Mouse (Mus musculus): ENCODE data around the gene I830077J02Rik. TPM values are rescaled to one million over a fixed set of nuclear protein-coding genes. Genes with fewer than 3 reads are reported as not detected.

The I830077J02Rik gene
- polyA plus RNA-seq, 1 experiment from 2014 or later = not detected

DNA sequence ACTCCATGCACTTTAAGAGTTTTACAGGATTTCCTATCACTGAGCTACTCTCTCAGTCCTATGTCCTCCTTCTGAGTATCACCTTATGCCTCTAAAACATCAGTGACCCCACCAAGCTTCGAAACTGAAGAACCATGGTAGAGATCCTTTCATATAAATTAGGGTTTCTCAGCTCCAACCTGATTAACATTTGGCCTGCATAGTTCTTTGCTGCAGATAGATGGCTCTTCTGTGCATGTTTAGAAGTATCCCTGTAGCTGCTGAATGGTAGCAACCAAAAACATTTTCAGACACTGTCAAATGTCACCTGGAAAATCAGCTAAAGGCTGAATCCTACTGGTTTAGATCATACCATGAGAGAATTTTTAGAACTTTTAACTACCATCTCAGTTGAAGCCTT, 24.8 kb upstream of the I830077J02Rik start:
- H3K4me2 ChIP-seq (ENCODE audit: low read length) = no peak overlapping the region
- H3K4me3 ChIP-seq (replicated peaks; ENCODE audit: low read length) = no peak overlapping the region
- no peak overlapping the region for H3K27ac ChIP-seq (ENCODE audit: low read length)
- peaks cover 22% of the 10 kb centered on the region for H3K36me3 ChIP-seq (ENCODE audit: control insufficient read depth, insufficient read depth)
- 92% methylated on average over 1 of the region's 1 CpGs for WGBS
- H3K9me3 ChIP-seq (ENCODE audit: control insufficient read depth, low read length) = no peaks in the 10 kb centered on the region
- no peak overlapping the region for H3K9ac ChIP-seq (replicated peaks; ENCODE audit: low read depth, low read length)
- no peaks in the 10 kb centered on the region for H3K27me3 ChIP-seq (replicated peaks; ENCODE audit: control insufficient read depth, insufficient read depth, low read length)
- H3K4me1 ChIP-seq (replicated peaks; ENCODE audit: control insufficient read depth, insufficient read depth, low read length) = peaks cover 27% of the 10 kb centered on the region
- no peak for ATAC-seq

DNA sequence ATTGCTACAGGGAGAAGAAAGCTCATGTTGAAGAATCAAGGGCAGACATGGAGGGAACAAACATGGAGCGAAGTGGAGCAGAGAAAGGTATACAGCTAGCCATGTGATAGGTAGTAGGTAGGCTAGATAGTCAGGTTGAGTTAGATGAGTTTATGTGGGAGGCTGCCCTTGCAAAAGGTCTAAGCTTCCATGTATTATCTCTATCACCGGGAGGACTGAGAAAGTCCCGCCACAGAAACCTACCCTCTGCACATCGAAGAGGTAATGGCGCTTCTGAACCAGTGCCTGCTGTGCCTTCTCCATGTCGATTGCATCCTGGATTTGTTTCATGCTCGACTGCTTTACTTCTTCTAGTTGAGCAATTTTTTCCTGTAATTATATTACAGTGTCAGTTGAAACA, 18.9 kb upstream of the I830077J02Rik start:
- H3K4me3 ChIP-seq (replicated peaks; ENCODE audit: low read length) = no peak overlapping the region
- WGBS = 96% methylated on average over 7 of the region's 7 CpGs
- no peak overlapping the region for H3K27ac ChIP-seq (ENCODE audit: low read length)
- no peaks in the 10 kb centered on the region for H3K27me3 ChIP-seq (replicated peaks; ENCODE audit: control insufficient read depth, insufficient read depth, low read length)
- no peaks in the 10 kb centered on the region for H3K4me1 ChIP-seq (replicated peaks; ENCODE audit: control insufficient read depth, insufficient read depth, low read length)
- no peak overlapping the region for H3K9ac ChIP-seq (replicated peaks; ENCODE audit: low read depth, low read length)
- peaks cover 40% of the 10 kb centered on the region for H3K36me3 ChIP-seq (ENCODE audit: control insufficient read depth, insufficient read depth)
- no peak overlapping the region for H3K4me2 ChIP-seq (ENCODE audit: low read length)
- no peak for ATAC-seq
- H3K9me3 ChIP-seq (ENCODE audit: control insufficient read depth, low read length) = no peaks in the 10 kb centered on the region

DNA sequence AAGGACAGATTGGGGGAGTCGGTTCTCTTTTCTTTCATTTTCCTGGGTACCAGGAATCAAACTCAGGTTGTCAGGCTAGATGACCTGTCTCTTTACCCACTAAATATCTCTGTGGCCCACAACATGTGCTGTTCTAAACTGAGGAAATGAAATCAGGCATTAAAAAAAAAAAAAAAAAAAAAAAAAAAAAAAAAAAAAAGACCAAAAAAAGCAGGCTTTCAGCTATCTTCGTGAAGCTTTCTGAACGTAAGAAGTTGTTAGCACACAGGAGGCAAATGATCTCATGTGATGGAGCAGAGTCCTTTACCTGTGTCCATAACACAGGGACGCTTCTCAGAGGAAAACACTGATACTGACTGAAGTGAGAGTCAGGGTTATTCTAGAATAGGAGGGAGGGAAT, 3.6 kb upstream of the I830077J02Rik start:
- no peaks in the 10 kb centered on the region for H3K4me1 ChIP-seq (replicated peaks; ENCODE audit: control insufficient read depth, insufficient read depth, low read length)
- ATAC-seq = no peak
- H3K9ac ChIP-seq (replicated peaks; ENCODE audit: low read depth, low read length) = no peak overlapping the region
- 90% methylated on average over 4 of the region's 4 CpGs for WGBS
- H3K27me3 ChIP-seq (replicated peaks; ENCODE audit: control insufficient read depth, insufficient read depth, low read length) = no peaks in the 10 kb centered on the region
- H3K27ac ChIP-seq (ENCODE audit: low read length) = no peak overlapping the region
- peaks cover 4% of the 10 kb centered on the region for H3K36me3 ChIP-seq (ENCODE audit: control insufficient read depth, insufficient read depth)
- no peak overlapping the region for H3K4me2 ChIP-seq (ENCODE audit: low read length)
- no peaks in the 10 kb centered on the region for H3K9me3 ChIP-seq (ENCODE audit: control insufficient read depth, low read length)
- no peak overlapping the region for H3K4me3 ChIP-seq (replicated peaks; ENCODE audit: low read length)

DNA sequence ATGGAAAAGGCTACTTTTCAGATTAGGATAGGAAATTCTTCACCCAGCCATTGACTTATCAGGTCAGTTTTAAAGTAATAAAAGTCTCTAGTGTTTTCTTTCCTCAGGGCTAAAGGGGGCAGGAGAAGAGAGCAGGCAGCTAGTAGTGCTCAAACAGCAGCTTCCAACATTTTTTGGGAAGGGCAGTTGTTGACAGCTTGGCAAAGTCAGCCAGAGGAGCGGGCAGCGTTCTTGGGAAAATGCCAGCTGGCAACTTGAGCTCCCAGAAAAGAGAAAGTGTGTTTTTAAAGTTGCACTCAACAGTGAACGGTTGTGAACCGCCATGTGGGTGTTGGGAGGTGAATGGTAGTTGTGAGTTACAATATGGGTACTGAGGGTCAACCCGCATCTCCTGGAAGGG, 2.6 kb upstream of the I830077J02Rik start:
- H3K27ac ChIP-seq (ENCODE audit: low read length) = no peak overlapping the region
- H3K9ac ChIP-seq (replicated peaks; ENCODE audit: low read depth, low read length) = no peak overlapping the region
- WGBS = 51% methylated on average over 5 of the region's 5 CpGs
- no peak for ATAC-seq
- no peaks in the 10 kb centered on the region for H3K4me1 ChIP-seq (replicated peaks; ENCODE audit: control insufficient read depth, insufficient read depth, low read length)
- H3K4me2 ChIP-seq (ENCODE audit: low read length) = no peak overlapping the region
- H3K9me3 ChIP-seq (ENCODE audit: control insufficient read depth, low read length) = no peaks in the 10 kb centered on the region
- H3K36me3 ChIP-seq (ENCODE audit: control insufficient read depth, insufficient read depth) = no peaks in the 10 kb centered on the region
- no peak overlapping the region for H3K4me3 ChIP-seq (replicated peaks; ENCODE audit: low read length)
- no peaks in the 10 kb centered on the region for H3K27me3 ChIP-seq (replicated peaks; ENCODE audit: control insufficient read depth, insufficient read depth, low read length)

DNA sequence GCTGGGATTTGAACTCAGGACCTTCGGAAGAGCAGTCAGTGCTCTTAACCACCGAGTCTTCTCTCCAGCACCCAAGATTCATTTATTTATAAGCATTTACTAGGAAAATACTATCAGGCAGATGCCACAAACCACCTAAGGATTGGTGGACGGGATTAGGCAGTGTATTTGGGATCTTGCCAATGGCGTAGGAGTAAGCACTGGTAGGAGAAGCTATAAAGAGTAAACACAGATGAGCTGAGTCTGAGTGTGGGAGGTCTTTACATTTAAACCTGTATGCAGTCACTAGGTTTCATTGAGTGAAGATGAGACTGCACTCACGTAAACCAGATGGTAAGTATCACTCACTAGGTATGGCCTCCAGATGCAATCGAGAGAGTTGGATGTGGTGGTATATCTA, 1.5 kb upstream of the I830077J02Rik start:
- Histone ChIP-seq H3K4me2 (ENCODE audit: low read length) (no peak overlapping the region), H3K9me3 (ENCODE audit: control insufficient read depth, low read length) (no peaks in the 10 kb centered on the region), H3K36me3 (ENCODE audit: control insufficient read depth, insufficient read depth) (no peaks in the 10 kb centered on the region), H3K27me3 (replicated peaks; ENCODE audit: control insufficient read depth, insufficient read depth, low read length) (no peaks in the 10 kb centered on the region), H3K9ac (replicated peaks; ENCODE audit: low read depth, low read length) (no peak overlapping the region), H3K4me1 (replicated peaks; ENCODE audit: control insufficient read depth, insufficient read depth, low read length) (no peaks in the 10 kb centered on the region), H3K4me3 (replicated peaks; ENCODE audit: low read length) (no peak overlapping the region), H3K27ac (ENCODE audit: low read length) (no peak overlapping the region)
- WGBS = 96% methylated on average over 6 of the region's 6 CpGs
- ATAC-seq = no peak

DNA sequence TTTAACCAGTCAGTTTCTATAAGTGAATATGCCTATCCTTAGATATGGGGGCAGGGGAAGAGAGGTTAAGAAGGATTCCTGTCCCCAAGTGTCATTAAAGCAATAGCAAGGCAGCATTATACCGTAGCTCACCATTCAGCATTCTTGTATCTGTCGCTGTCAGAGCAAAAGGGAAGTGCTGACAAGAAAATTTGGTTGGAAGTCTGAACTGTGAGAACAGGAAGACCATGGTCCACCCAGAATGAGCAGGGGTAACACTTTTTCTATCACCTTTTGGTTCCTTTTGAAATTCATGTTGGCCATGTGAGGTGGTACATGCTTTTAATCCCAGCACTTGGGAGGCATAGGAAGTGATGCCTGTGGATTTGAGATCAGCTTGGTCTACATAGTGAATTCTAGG, 1.4 kb downstream of the I830077J02Rik start:
- H3K4me3 ChIP-seq (replicated peaks; ENCODE audit: low read length) = no peak overlapping the region
- H3K9me3 ChIP-seq (ENCODE audit: control insufficient read depth, low read length) = no peaks in the 10 kb centered on the region
- H3K9ac ChIP-seq (replicated peaks; ENCODE audit: low read depth, low read length) = no peak overlapping the region
- H3K36me3 ChIP-seq (ENCODE audit: control insufficient read depth, insufficient read depth) = no peaks in the 10 kb centered on the region
- H3K4me1 ChIP-seq (replicated peaks; ENCODE audit: control insufficient read depth, insufficient read depth, low read length) = no peaks in the 10 kb centered on the region
- ATAC-seq = no peak
- no peak overlapping the region for H3K27ac ChIP-seq (ENCODE audit: low read length)
- H3K27me3 ChIP-seq (replicated peaks; ENCODE audit: control insufficient read depth, insufficient read depth, low read length) = no peaks in the 10 kb centered on the region
- no peak overlapping the region for H3K4me2 ChIP-seq (ENCODE audit: low read length)
- WGBS = 94% methylated on average over 2 of the region's 2 CpGs

DNA sequence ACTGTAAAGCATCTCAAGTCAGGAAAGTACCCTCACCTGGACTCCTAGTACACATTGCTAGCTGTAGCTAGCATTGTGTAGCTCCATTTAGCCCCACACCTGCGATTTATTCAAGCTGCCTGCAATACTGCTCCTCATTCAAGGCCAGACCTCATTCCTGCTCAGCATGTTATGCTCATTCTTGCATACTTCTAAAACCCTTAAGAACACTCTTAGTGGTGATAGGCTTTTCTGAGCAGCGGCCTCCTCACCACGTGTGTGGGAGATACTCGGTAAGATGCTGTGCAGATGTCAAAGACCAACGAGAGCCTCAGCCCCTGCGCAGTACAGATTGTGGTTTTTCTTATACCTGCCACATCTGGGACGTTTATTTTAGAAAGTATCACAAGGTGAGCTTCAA, 2.6 kb downstream of the I830077J02Rik start:
- H3K9me3 ChIP-seq (ENCODE audit: control insufficient read depth, low read length) = no peaks in the 10 kb centered on the region
- no peak overlapping the region for H3K4me3 ChIP-seq (replicated peaks; ENCODE audit: low read length)
- H3K36me3 ChIP-seq (ENCODE audit: control insufficient read depth, insufficient read depth) = no peaks in the 10 kb centered on the region
- no peak overlapping the region for H3K27ac ChIP-seq (ENCODE audit: low read length)
- H3K9ac ChIP-seq (replicated peaks; ENCODE audit: low read depth, low read length) = no peak overlapping the region
- WGBS = 86% methylated on average over 7 of the region's 7 CpGs
- no peak overlapping the region for H3K4me2 ChIP-seq (ENCODE audit: low read length)
- ATAC-seq = no peak
- no peaks in the 10 kb centered on the region for H3K27me3 ChIP-seq (replicated peaks; ENCODE audit: control insufficient read depth, insufficient read depth, low read length)
- no peaks in the 10 kb centered on the region for H3K4me1 ChIP-seq (replicated peaks; ENCODE audit: control insufficient read depth, insufficient read depth, low read length)

DNA sequence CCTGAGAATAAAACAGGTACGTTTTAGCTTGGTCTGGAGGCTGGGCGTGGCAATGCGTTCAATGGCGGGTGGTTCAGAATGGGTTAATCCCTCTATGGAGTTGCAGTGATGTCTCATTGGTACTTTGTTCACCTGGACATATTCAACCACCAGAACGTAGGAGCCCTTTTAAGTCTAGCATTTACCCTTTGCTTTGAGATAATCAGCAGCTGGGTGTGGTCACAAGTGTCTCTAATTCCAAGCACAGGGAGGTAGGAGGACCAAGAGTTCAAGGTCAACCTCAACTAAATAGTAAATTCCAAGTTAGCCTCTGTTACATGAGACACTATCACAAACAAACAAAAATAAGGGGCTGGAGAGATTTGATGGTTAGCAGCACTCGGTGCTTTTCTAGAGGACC, 3.7 kb downstream of the I830077J02Rik start:
- no peaks in the 10 kb centered on the region for H3K9me3 ChIP-seq (ENCODE audit: control insufficient read depth, low read length)
- no peak overlapping the region for H3K4me2 ChIP-seq (ENCODE audit: low read length)
- H3K27me3 ChIP-seq (replicated peaks; ENCODE audit: control insufficient read depth, insufficient read depth, low read length) = no peaks in the 10 kb centered on the region
- no peaks in the 10 kb centered on the region for H3K36me3 ChIP-seq (ENCODE audit: control insufficient read depth, insufficient read depth)
- WGBS = 87% methylated on average over 6 of the region's 6 CpGs
- no peak overlapping the region for H3K9ac ChIP-seq (replicated peaks; ENCODE audit: low read depth, low read length)
- H3K4me1 ChIP-seq (replicated peaks; ENCODE audit: control insufficient read depth, insufficient read depth, low read length) = no peaks in the 10 kb centered on the region
- no peak overlapping the region for H3K4me3 ChIP-seq (replicated peaks; ENCODE audit: low read length)
- no peak overlapping the region for H3K27ac ChIP-seq (ENCODE audit: low read length)
- ATAC-seq = no peak

DNA sequence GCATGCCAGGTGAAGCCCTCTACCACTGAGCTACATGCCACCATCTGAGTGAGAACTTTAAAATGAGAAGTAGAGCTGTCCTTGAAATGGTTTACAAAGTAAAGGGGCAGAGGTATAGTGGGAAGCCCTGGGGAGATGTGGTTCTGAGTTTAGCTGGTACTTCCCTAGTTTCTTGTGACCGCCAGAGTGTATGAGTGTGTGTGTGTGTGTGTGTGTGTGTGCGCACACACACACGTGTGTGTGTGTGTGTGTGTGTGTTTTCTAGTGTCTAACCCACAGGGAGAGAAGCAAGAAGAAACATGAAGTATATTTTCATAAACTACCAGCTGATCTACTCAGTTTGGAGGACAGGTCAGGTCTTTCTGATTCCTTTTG, 4.3 kb downstream of the I830077J02Rik start:
- Histone ChIP-seq H3K36me3 (ENCODE audit: control insufficient read depth, insufficient read depth) (no peaks in the 10 kb centered on the region), H3K4me2 (ENCODE audit: low read length) (no peak overlapping the region), H3K9me3 (ENCODE audit: control insufficient read depth, low read length) (no peaks in the 10 kb centered on the region), H3K9ac (replicated peaks; ENCODE audit: low read depth, low read length) (no peak overlapping the region), H3K4me1 (replicated peaks; ENCODE audit: control insufficient read depth, insufficient read depth, low read length) (no peaks in the 10 kb centered on the region), H3K27ac (ENCODE audit: low read length) (no peak overlapping the region), H3K27me3 (replicated peaks; ENCODE audit: control insufficient read depth, insufficient read depth, low read length) (no peaks in the 10 kb centered on the region), H3K4me3 (replicated peaks; ENCODE audit: low read length) (no peak overlapping the region)
- ATAC-seq = no peak
- 82% methylated on average over 3 of the region's 3 CpGs for WGBS

DNA sequence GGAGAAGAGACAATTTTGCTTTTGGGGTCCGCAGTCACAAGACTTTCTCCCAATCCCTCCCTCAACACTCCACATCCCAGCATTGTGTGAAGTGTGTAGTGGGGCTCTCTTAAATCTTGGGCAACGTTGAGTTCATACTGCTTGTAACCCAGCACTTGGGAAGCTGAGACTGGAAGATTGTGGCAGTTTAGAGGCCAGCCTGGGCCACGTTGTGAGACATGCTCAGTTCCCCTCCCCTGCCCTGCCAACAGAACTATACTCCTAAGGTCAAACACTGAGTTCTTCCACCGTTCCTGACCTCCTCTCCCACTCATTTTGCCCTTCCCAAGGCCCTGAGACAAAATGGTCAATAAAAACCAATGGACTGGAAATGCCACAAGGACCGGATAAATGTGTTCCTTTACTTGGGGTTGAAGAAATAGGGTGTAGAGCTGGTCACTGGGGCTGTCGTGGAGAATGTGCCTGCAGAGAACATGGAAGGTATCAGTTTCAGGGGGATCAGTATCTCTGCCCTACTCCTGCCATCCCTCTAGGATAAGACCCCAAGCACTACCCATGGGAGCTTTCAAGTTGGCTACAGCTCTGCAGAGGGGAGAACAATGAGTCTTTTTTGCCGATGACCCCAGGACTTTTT, 4.8 kb downstream of the I830077J02Rik start:
- WGBS = 83% methylated on average over 7 of the region's 7 CpGs
- no peaks in the 10 kb centered on the region for H3K9me3 ChIP-seq (ENCODE audit: control insufficient read depth, low read length)
- no peak overlapping the region for H3K4me2 ChIP-seq (ENCODE audit: low read length)
- no peaks in the 10 kb centered on the region for H3K36me3 ChIP-seq (ENCODE audit: control insufficient read depth, insufficient read depth)
- no peak for ATAC-seq
- no peaks in the 10 kb centered on the region for H3K4me1 ChIP-seq (replicated peaks; ENCODE audit: control insufficient read depth, insufficient read depth, low read length)
- no peak overlapping the region for H3K27ac ChIP-seq (ENCODE audit: low read length)
- H3K4me3 ChIP-seq (replicated peaks; ENCODE audit: low read length) = no peak overlapping the region
- H3K27me3 ChIP-seq (replicated peaks; ENCODE audit: control insufficient read depth, insufficient read depth, low read length) = no peaks in the 10 kb centered on the region
- H3K9ac ChIP-seq (replicated peaks; ENCODE audit: low read depth, low read length) = no peak overlapping the region

Data from forebrain, embryonic 16.5 days (tissue).